Mouse (Mus musculus): ENCODE data around the gene Adig.

GRCm38 (mm10) chr2:158539433-158540305 is 37.3 kb downstream of the Adig start:
- TF ChIP-seq CTCF (IDR thresholded peaks at IDR 0.05; ENCODE audit: low read depth) (no peak), EP300 (optimal IDR thresholded peaks at IDR 0.05) (no peak)
